Mouse (Mus musculus) urinary bladder, postnatal 4 days (tissue): ENCODE results near the gene Zfp839.

Experiments used
- DNase-seq, 2 experiments: peaks; one replicate each; pipeline ENCODE4 v3.0.0; 2021 to 2022; ENCODE audit warnings: low spot score in 2 of 2

Gene Zfp839

GRCm38 (mm10) chr12:110850010-110850928 lies at the start of gene Zfp839:
Zfp839 (plus strand) TSS chr12:110850253.
- DNase-seq, result peak; percentile 80 to 86

DNA sequence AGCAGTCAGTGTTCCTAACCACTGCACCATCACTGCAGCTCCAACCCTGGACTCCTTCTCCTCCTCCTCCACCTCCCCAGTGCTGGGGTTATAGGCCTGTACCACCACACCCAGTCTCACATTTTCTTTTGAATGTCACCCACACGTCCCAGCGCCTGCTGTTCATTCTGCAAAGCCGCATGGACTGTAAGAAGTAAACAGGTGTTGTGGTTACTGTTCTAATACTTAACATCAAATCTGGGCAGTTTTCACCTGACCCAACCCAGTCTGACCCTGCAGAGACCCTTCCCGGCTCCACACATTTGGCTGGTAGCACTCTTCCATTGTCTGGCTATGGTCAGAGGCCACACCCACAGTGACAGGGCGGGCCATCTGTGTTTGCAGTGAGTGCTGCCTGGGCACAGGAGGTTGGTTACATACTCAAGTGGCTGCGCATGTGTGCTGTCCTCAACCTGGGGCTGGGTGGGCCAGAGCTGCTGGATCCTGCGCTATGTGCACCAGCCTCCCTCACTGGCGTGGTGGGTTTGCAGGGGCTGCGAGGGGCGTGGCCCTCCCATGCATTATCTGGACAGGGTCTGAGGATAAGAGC lies 48.1 kb upstream of the Zfp839 start:
- no peak for DNase-seq

GRCm38 (mm10) chr12:110802674-110803297 lies 47.3 kb upstream of the Zfp839 start:
- no peak for DNase-seq

- DNase-seq, result no peak
Observed at GRCm38 (mm10) chr12:110804261-110804660, 45.8 kb upstream of the Zfp839 start.

GRCm38 (mm10) chr12:110806301-110806970 lies 43.6 kb upstream of the Zfp839 start:
- no peak for DNase-seq

DNA sequence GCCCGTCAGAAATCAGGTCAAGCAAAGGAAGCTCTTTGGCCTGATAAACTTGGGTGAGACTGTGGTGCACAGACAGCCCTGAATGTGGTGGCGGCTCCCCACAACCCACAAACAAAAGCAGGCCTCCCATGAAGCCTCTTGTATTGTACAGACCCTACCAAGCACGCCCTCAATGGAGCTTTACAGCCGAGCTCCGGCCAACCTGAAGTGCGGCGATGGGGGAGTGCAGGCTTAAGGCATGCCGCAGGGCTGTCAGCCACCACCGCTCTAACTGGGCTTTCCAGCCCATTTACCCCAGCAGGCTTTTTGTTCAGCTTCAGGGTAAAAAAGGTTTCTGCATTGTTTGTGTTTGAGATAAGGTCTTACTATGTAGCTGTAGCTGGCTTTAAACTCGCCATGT lies 41.6 kb upstream of the Zfp839 start:
- DNase-seq, result no peak

DNA sequence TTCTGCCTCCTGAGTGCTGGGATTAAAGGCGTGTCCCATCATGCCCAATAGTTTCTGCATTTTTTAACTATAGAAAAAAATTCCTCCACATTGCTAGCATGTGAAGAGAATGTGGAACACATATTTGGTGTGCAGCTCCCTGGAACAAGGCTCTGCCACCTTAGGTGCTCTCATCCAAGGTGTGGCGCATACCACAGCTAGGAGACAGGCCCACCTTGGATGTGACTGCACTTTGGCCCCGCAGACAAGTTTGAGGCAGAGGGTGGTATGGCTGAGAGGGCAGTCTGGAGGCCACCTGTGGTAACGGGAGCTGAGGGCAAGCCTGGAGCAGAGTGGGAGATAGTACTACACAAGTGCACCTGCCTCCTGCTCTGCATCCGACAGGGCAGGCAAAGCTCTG lies 41.2 kb upstream of the Zfp839 start:
- no peak for DNase-seq

DNA sequence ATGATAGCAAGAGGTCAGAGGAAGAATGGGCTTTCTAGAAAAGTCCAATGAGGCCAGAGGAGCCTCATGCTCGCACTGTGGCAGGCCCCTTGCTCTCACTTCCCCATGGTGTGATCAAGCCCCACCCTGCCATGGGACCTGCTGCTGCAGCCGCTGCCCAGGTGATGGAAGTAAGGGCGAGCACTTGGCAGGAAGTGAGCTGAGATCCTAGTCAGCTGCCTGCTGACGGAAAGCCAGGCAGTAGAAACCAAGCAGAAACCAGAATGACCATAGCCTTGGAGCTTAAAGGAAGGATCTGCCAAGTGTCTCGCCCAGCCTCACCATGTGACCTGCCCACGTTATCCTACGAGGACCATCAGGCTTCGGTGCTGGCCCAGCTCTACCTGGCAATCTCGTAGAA lies 36.9 kb upstream of the Zfp839 start:
- DNase-seq, result no peak

DNA sequence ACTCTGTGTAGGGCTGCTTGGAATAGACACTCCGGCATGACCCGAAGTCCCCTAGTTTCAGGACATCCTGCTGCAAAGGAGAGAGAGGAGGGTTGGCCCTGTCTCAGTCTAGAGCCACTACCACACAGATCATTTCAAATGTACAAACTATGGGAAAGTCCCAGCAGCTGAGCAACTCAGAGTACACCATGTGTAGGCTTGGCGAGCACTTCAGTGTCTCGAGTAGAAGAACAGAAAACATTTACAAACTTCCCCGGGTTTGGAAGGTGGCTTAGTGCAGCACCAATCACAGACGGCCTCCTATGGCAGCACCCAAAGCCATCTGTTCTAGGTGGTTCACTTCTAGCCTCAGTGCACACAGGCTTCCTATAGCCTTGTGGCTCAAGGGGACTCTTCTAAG lies 36.4 kb upstream of the Zfp839 start:
- DNase-seq, result no peak

- DNase-seq, result no peak
Observed at GRCm38 (mm10) chr12:110814924-110815323, 35.1 kb upstream of the Zfp839 start.

- no peak for DNase-seq
Observed at GRCm38 (mm10) chr12:110816833-110817232, 33.2 kb upstream of the Zfp839 start.

DNA sequence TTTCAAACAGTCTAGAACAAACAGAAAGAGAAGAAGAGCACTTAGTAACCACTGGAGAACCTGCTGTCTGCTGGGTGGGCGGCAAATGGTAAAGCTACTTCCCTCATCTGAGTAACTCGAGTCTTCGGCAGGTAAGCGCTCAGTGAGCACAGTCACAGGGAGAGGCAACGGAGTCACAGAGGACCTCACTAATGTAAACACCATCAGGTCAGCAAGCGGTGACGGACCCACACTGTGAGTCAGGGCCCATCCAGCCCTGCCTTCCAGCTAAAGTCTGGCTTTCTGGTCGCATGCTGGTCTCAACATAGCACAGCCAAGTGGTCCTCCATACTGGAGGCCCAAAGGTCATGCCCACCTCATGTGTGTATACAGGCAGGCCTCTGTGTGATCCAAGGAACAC lies 30.7 kb upstream of the Zfp839 start:
- DNase-seq, result no peak

DNA sequence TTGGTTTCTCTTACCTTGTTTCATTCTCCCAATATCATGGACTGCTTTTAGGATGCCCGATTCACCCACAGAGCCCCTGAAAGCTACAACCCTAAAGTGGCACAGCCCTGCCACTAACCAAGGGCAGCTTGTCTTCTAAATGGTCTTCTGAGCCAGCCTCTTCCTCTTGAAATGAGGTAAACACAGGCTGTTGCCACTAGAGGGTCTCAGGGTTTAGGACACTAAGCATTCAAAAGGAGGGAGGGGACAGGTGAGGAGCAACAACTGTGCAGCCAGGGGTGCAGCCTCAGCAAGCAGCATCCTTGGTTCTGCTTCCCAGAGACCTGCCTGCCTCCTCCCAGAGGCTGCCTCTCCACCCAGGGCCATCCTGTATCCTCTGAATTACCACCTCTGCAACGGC lies 28.3 kb upstream of the Zfp839 start:
- DNase-seq, result no peak

DNA sequence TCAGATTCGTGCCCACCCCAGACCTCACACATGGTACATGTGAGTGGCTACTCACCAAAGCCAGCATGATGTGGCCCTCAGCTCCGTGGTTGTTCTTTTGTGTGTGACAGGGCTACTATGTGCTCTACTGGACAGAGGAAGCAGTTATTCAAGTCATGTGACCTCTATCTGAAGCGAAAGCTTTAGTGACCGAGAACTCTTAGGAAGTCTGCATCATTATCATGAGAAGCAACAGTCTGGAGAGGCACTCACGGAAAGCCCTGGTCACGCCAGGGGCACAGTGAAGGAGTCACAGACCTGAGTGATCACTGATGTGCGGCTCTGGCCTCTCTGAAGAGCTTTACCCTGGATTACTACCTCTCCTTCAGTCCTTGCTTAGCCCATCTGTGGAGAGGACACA lies 27.7 kb upstream of the Zfp839 start:
- DNase-seq, result no peak

DNA sequence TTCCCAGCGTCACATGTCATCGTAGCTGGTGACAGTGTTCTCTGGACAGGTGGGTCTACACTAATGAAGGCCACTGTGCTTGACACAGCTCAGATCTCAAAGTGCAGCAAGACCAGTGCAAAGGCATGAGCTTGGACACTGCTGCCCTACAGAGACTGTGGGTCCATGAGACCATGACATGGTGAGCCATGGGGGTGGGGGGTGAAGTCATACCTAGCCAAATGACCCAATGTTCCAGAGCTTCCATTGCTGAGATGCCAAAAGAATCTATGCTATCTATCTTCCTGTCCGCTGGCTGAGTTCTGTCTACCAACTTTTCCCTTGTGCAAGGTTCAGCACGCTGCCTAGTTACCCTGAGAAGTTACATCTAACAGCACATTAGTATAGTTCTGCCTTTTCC lies 21.1 kb upstream of the Zfp839 start:
- no peak for DNase-seq

GRCm38 (mm10) chr12:110830293-110831024 lies 19.6 kb upstream of the Zfp839 start:
- DNase-seq, result no peak

DNA sequence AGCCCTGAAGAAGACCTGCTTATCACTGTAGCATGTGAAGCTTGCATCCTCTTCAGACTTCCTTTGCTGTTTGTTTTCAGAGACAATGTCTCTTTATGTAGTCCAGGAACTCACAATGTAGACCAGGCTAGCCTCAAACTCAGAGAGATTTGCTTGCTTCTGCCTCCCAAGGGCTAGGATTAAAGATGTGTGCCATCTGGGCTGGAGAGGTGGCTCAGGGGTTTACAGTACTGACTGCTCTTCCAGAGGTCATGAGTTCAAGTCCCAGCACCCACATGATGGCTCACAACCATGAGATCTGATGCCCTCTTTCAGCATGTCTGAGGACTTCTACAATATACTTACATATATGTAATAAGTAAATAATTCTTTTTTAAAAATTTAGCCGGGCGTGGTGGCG lies 14.9 kb upstream of the Zfp839 start:
- DNase-seq, result no peak

GRCm38 (mm10) chr12:110836729-110837128 lies 13.3 kb upstream of the Zfp839 start:
- DNase-seq, result no peak

DNA sequence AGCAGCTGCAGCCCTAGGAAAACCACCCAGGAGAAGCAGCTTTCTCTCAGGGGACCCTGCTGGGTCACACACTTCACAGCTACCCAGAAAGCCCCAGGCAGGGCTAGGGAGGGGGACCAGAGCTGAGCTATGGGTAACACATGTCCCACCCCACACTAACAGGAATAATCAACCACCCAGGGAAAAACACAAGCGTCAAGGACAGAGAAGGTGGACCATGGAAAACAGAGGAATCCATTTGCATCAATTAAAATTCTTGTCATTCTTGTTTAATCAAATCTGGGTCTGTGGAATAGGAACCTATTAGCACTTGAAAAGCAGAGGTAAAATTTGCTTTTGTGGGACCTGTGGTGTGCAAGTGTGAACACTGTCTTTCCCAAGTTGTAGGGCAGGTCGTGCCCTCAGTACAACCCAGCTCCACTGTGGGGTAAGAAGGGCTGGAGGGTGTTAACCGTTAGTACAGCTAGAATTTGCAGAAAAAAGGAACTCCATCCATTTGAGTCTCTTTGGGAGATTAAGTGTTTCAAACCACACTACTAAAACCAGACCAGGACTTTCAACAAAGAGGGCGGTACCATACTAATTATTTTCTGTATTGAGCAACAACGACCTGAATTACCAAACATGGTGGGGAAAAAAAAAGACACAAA lies 12.7 kb upstream of the Zfp839 start:
- no peak for DNase-seq

DNA sequence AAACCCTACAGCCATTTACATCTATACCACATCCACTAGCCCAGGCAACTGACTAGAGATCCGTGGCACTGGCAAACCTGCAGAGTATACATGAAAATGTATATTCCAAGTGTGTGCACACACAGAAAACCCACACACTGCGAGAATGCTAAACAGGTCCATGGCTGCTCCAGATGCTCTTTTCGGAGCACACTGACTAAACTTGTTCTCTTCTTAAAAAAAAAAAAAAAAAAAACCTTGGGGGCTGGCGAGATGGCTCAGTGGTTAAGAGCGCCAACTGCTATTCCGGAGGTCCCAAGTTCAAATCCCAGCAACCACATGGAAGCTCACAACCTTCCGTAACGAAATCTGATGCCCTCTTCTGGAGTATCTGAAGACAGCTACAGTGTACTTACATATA lies 12.2 kb upstream of the Zfp839 start:
- no peak for DNase-seq
